Mouse (Mus musculus) MEL (cell line): ENCODE measurements around the gene Snrpd3.

Source experiments
- CTCF ChIP-seq, 3 experiments: IDR thresholded peaks in 2 of 3; conservative IDR thresholded peaks in 1 of 3; 2 replicates each; pipeline ENCODE4 v1.5.1; 2011 to 2012; ENCODE audit warnings: low read length in 3 of 3, low read depth in 2 of 3, mild to moderate bottlenecking in 2 of 3, improper control_type of control experiment in 1 of 3, inconsistent platforms in 1 of 3, mixed read lengths in 1 of 3, moderate library complexity in 1 of 3; ENCODE audit not compliant: control insufficient read depth in 1 of 3, insufficient read depth in 1 of 3, poor library complexity in 1 of 3, severe bottlenecking in 1 of 3
- KAT2A ChIP-seq: conservative IDR thresholded peaks from 2 replicates; pipeline ENCODE4 v1.6.1; 2012; ENCODE audit warnings: low read depth, low read length, improper control_type of control experiment, inconsistent platforms
- MAZ ChIP-seq: IDR thresholded peaks from 2 replicates; pipeline ENCODE4 v1.6.1; 2012; ENCODE audit warnings: low read depth, mild to moderate bottlenecking, inconsistent platforms, low read length, improper control_type of control experiment
- NELFE ChIP-seq: IDR thresholded peaks from 2 replicates; pipeline ENCODE4 v1.6.1; 2011; ENCODE audit warnings: low read depth, low read length, improper control_type of control experiment
- POLR2A ChIP-seq, 2 experiments: IDR thresholded peaks; 2 replicates each; pipeline ENCODE4 v1.6.1; 2011 to 2012; ENCODE audit warnings: low read length in 2 of 2, mild to moderate bottlenecking in 2 of 2, control low read depth in 1 of 2, improper control_type of control experiment in 1 of 2, low read depth in 1 of 2, moderate library complexity in 1 of 2; ENCODE audit not compliant: control insufficient read depth in 1 of 2, insufficient read depth in 1 of 2, poor library complexity in 1 of 2

GRCm38 (mm10) chr10:75516724-75517072 lies 653 bp upstream of the Snrpd3 start:
- TF ChIP-seq POLR2A (IDR thresholded peaks at IDR 0.05; ENCODE audit: control insufficient read depth in 1 of 2, insufficient read depth in 1 of 2, low read depth in 1 of 2, low read length in 2 of 2, poor library complexity in 1 of 2) (no peak), NELFE (no peak), KAT2A (no peak), CTCF (IDR thresholded peaks at IDR 0.05 in 2 of 3, conservative IDR thresholded peaks at IDR 0.05 in 1 of 3; ENCODE audit: control insufficient read depth in 1 of 3, insufficient read depth in 1 of 3, low read depth in 2 of 3, low read length in 3 of 3, poor library complexity in 1 of 3, severe bottlenecking in 1 of 3) (no peak), MAZ (no peak)
